8 mouse cellular contexts compared by ENCODE assay signal in the genomic region with DNA sequence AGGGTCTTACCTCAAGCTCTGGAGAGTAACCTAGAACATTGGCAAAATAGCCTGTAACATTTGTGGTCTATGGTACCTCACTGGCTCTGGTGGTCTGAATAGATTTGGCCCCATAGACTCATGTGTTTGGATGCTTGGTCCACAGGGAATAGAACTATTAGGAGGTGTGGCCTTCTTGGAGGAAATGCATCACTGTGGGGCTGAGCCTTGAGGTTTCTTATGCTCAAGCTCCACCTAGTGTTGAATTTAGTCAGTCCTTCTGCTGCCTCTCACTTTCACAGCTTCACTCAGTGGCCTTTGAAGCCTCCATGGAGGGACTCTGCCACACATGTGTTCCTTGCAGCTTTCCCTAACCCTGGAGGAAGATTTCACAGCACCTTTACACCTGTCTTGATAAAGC.
DNase-seq lines count a peak whose midpoint lies in the region; ATAC-seq and TF ChIP-seq lines count a peak whose summit lies in the region.

No protein-coding gene starts in this region.

- no peaks in the 10 kb centered on the region for H3K4me1 ChIP-seq in liver, postnatal 0 days (ENCODE audit: insufficient read depth)
- H3K4me1 ChIP-seq in liver, embryonic 11.5 days (replicated peaks; ENCODE audit: control insufficient read depth, insufficient read depth, low read length): no peaks in the 10 kb centered on the region
- no peaks in the 10 kb centered on the region for H3K4me1 ChIP-seq in forebrain, embryonic 15.5 days
- no peaks in the 10 kb centered on the region for H3K4me1 ChIP-seq in midbrain, embryonic 14.5 days (ENCODE audit: control insufficient read depth, insufficient read depth, low read length)

- H3K27me3 ChIP-seq in liver, postnatal 0 days (ENCODE audit: insufficient read depth, low read length): no peaks in the 10 kb centered on the region
- no peaks in the 10 kb centered on the region for H3K27me3 ChIP-seq in liver, embryonic 11.5 days (replicated peaks; ENCODE audit: control insufficient read depth, insufficient read depth, low read length)
- no peaks in the 10 kb centered on the region for H3K27me3 ChIP-seq in forebrain, embryonic 15.5 days
- no peaks in the 10 kb centered on the region for H3K27me3 ChIP-seq in midbrain, embryonic 14.5 days (ENCODE audit: control insufficient read depth, insufficient read depth, low read length)

- TF ChIP-seq EP300 in liver, postnatal 0 days (IDR thresholded peaks at IDR 0.05; ENCODE audit: low read depth): no peak

- no peaks in the 10 kb centered on the region for H3K36me3 ChIP-seq in liver, postnatal 0 days (replicated peaks; ENCODE audit: insufficient read depth, low read length)
- H3K36me3 ChIP-seq in liver, embryonic 11.5 days (ENCODE audit: control insufficient read depth, insufficient read depth, low read length): no peaks in the 10 kb centered on the region
- H3K36me3 ChIP-seq in forebrain, embryonic 15.5 days: no peaks in the 10 kb centered on the region
- no peaks in the 10 kb centered on the region for H3K36me3 ChIP-seq in midbrain, embryonic 14.5 days (ENCODE audit: control insufficient read depth, insufficient read depth, low read length)

- no peak overlapping the region for H3K4me3 ChIP-seq in liver, postnatal 0 days (ENCODE audit: low read depth, low read length)
- no peak overlapping the region for H3K4me3 ChIP-seq in liver, embryonic 11.5 days (ENCODE audit: low read depth, low read length)
- no peak overlapping the region for H3K4me3 ChIP-seq in forebrain, embryonic 15.5 days
- no peak overlapping the region for H3K4me3 ChIP-seq in midbrain, embryonic 14.5 days (replicated peaks; ENCODE audit: low read depth, low read length)

- H3K9me3 ChIP-seq in liver, postnatal 0 days (ENCODE audit: low read length): no peaks in the 10 kb centered on the region
- H3K9me3 ChIP-seq in liver, embryonic 11.5 days (ENCODE audit: control insufficient read depth, low read length): no peaks in the 10 kb centered on the region
- H3K9me3 ChIP-seq in forebrain, embryonic 15.5 days: no peaks in the 10 kb centered on the region
- H3K9me3 ChIP-seq in midbrain, embryonic 14.5 days (ENCODE audit: control insufficient read depth, low read length): no peaks in the 10 kb centered on the region

- ATAC-seq in liver, postnatal 0 days: no peak
- ATAC-seq in liver, embryonic 11.5 days (replicated peaks; ENCODE audit: low FRiP score): no peak; the same call in 1 of the 2 replicates
- peak; percentile 13; the same call in 1 of the 2 replicates for ATAC-seq in forebrain, embryonic 15.5 days (replicated peaks)
- no peak; the same call in 1 of the 2 replicates for ATAC-seq in midbrain, embryonic 14.5 days (ENCODE audit: low FRiP score, low TSS enrichment)

- H3K9ac ChIP-seq in liver, postnatal 0 days (replicated peaks): no peak overlapping the region
- no peak overlapping the region for H3K9ac ChIP-seq in liver, embryonic 11.5 days (ENCODE audit: low read depth, low read length)
- no peak overlapping the region for H3K9ac ChIP-seq in forebrain, embryonic 15.5 days (replicated peaks)
- no peak overlapping the region for H3K9ac ChIP-seq in midbrain, embryonic 14.5 days (replicated peaks; ENCODE audit: low read length)

- no peak overlapping the region for H3K4me2 ChIP-seq in liver, postnatal 0 days (ENCODE audit: low read depth, low read length)
- no peak overlapping the region for H3K4me2 ChIP-seq in liver, embryonic 11.5 days
- H3K4me2 ChIP-seq in forebrain, embryonic 15.5 days (replicated peaks): no peak overlapping the region
- H3K4me2 ChIP-seq in midbrain, embryonic 14.5 days (ENCODE audit: low read length): no peak overlapping the region

- DNase-seq in liver, postnatal 0 days: no peak
- DNase-seq in liver, embryonic 11.5 days (ENCODE audit: low spot score): no peak
- peak; percentile 32 for DNase-seq in NIH3T3 (ENCODE audit: low read depth)
- DNase-seq in midbrain, embryonic 14.5 days: peak; percentile 10
- no peak for DNase-seq in left cerebral cortex, adult 18-20 months (ENCODE audit: low spot score in 2 of 2)
- no peak for DNase-seq in frontal cortex, postnatal 36 days (ENCODE audit: low spot score in 2 of 2)
- DNase-seq in testis, postnatal 10 days (ENCODE audit: low spot score): no peak

- TF ChIP-seq CTCF in liver, postnatal 0 days (IDR thresholded peaks at IDR 0.05; ENCODE audit: low read depth): peak; percentile 38

- no peak overlapping the region for H3K27ac ChIP-seq in liver, postnatal 0 days (ENCODE audit: low read depth)
- no peak overlapping the region for H3K27ac ChIP-seq in liver, embryonic 11.5 days (ENCODE audit: low read depth, low read length)
- H3K27ac ChIP-seq in forebrain, embryonic 15.5 days (replicated peaks): no peak overlapping the region
- H3K27ac ChIP-seq in midbrain, embryonic 14.5 days (replicated peaks; ENCODE audit: low read depth, low read length): no peak overlapping the region

Comparison
In these comparisons a context has a peak if more than half of its experiments do, and no peak if none do; other contexts are left out.
1. DNase-seq: peak in NIH3T3 (single experiment) and midbrain, embryonic 14.5 days (single experiment); none in liver, postnatal 0 days (single experiment), liver, embryonic 11.5 days (single experiment), left cerebral cortex, adult 18-20 months (0 of 2), frontal cortex, postnatal 36 days (0 of 2) and testis, postnatal 10 days (single experiment).